Mouse (Mus musculus) E14TG2a.4 (cell line): ENCODE results near the gene Ciart.

Source experiments
- CTCF ChIP-seq: conservative IDR thresholded peaks from 2 replicates; pipeline ENCODE4 v1.5.1; 2014; ENCODE audit warnings: low read length
- NANOG ChIP-seq: IDR thresholded peaks from 2 replicates; pipeline ENCODE4 v1.6.1; 2014; ENCODE audit warnings: borderline replicate concordance, low read length, mixed read lengths

DNA sequence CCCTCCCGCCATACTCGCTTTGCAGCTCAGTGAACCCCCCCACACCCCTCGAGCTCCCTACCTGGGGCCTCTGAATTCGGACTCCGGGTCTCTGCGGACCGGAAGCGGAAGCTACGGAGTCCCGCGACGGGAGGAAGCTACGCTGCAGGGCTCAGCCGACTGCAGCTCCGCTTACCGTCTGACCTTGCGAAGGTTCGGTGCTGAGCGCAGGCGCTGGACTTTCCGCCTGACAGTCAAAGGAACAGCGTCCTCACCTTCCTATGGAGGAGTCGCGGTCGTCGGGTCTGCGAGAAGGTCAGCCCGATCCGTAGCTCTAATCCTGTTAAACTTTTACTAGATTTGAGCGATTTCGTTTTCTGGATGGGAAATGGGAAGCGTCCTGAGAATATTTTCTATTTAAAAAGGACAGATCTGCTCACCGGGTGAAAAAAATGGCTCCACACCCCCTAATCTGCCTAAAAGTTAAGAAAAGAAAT, 10.6 kb downstream of the Ciart start, which contains the start of gene Mrps21:
- TF ChIP-seq CTCF: no peak
- TF ChIP-seq NANOG: no peak
